Mouse (Mus musculus) heart, embryonic 14.5 days (tissue): Measurements from ENCODE around the gene Cachd1. TPM values are rescaled to one million over a fixed set of nuclear protein-coding genes. Genes with fewer than 3 reads are reported as not detected.

Experiments used
- ATAC-seq: fragments of 200-750 bp; cut with Nextera tagmentation; 2 replicates; pipeline ENCODE4 v1.8.0; 2017; ENCODE audit warnings: low read depth, moderate TSS enrichment; ENCODE audit not compliant: insufficient number of reproducible peaks, insufficient read depth, low FRiP score
- H3K27ac ChIP-seq, 2 experiments: fragments of 200-500 bp in 1 of 2; fragments of 300-500 bp in 1 of 2; sonication (generic) in 1 of 2; replicated peaks in 1 of 2; 2 replicates each; pipeline ENCODE4 v1.5.1; 2012 to 2014; ENCODE audit warnings: low read depth in 2 of 2, low read length in 2 of 2, control low read depth in 1 of 2, mild to moderate bottlenecking in 1 of 2, mixed read lengths in 1 of 2; ENCODE audit not compliant: control insufficient read depth in 1 of 2, insufficient read depth in 1 of 2
- H3K27me3 ChIP-seq: fragments of 300-500 bp; sonication (generic); 2 replicates; pipeline ENCODE4 v1.6.1; 2014; ENCODE audit warnings: mild to moderate bottlenecking, low read length, control low read depth; ENCODE audit not compliant: control insufficient read depth, insufficient read depth
- H3K36me3 ChIP-seq: fragments of 300-500 bp; sonication (generic); 2 replicates; pipeline ENCODE4 v1.6.1; 2014; ENCODE audit warnings: mild to moderate bottlenecking, control low read depth, low read length, mixed read lengths; ENCODE audit not compliant: control insufficient read depth, insufficient read depth
- H3K4me1 ChIP-seq, 2 experiments: fragments of 200-500 bp in 1 of 2; fragments of 300-500 bp in 1 of 2; sonication (generic) in 1 of 2; 2 replicates each; pipeline ENCODE4 v1.6.1; 2012 to 2014; ENCODE audit warnings: low read length in 2 of 2, control low read depth in 1 of 2, mixed read lengths in 1 of 2; ENCODE audit not compliant: control insufficient read depth in 2 of 2, insufficient read depth in 2 of 2
- H3K4me2 ChIP-seq: fragments of 300-500 bp; sonication (generic); 2 replicates; pipeline ENCODE4 v1.6.1; 2014; ENCODE audit warnings: mild to moderate bottlenecking, low read length
- H3K4me3 ChIP-seq, 2 experiments: fragments of 200-500 bp in 1 of 2; fragments of 300-500 bp in 1 of 2; sonication (generic) in 1 of 2; 2 replicates each; pipeline ENCODE4 v1.5.1; 2012 to 2014; ENCODE audit warnings: low read length in 2 of 2, mild to moderate bottlenecking in 2 of 2, control low read depth in 1 of 2, low read depth in 1 of 2, moderate library complexity in 1 of 2; ENCODE audit not compliant: control insufficient read depth in 1 of 2, insufficient read depth in 1 of 2
- H3K9ac ChIP-seq: fragments of 300-500 bp; sonication (generic); 2 replicates; pipeline ENCODE4 v1.6.1; 2014; ENCODE audit warnings: mild to moderate bottlenecking, low read length
- H3K9me3 ChIP-seq: fragments of 300-500 bp; sonication (generic); 2 replicates; pipeline ENCODE4 v1.6.1; 2016; ENCODE audit warnings: low read length, control low read depth; ENCODE audit not compliant: control insufficient read depth
- WGBS: fragments of 180-500 bp; shearing (Covaris S2); extraction: QIAGEN DNeasy Blood & Tissue Kit; methylation state at CpG from one replicate; pipeline ENCODE4 v1.1.7; 2014; 5-methylcytosine and 5-hydroxymethylcytosine counted together
- polyA plus RNA-seq: library from polyadenylated mRNA; unstranded; fragments of >200 nt; fragmentation: Nextera tagmentation; extraction: Ambion mirVana; gene quantifications from 2 replicates; pipeline ENCODE4 v1.2.1, GENCODE M21; 2014

Gene Cachd1
- polyA plus RNA-seq, 1 experiment from 2014 or later, result 9.2 TPM

GRCm38 (mm10) chr4:100944276-100944675 lies 167.8 kb downstream of the Cachd1 start:
- Histone ChIP-seq H3K36me3 (no peaks in the 10 kb centered on the region), H3K4me1 (0 out of 4 replicates have a peak, but pooled peaks cover 0 to 2% of the 10 kb centered on the region in 2 experiments), H3K27me3 (no peaks in the 10 kb centered on the region), H3K4me2 (no peak overlapping the region), H3K27ac (no peak overlapping the region), H3K4me3 (no peak overlapping the region), H3K9me3 (no peaks in the 10 kb centered on the region), H3K9ac (no peak overlapping the region)
- WGBS, result 75% methylated on average over 3 of the region's 3 CpGs
- no peak for ATAC-seq

GRCm38 (mm10) chr4:100945171-100945899 lies 168.9 kb downstream of the Cachd1 start:
- no peaks in the 10 kb centered on the region for H3K27me3 ChIP-seq
- no peaks in the 10 kb centered on the region for H3K9me3 ChIP-seq
- 0 out of 2 replicates have a peak, but pooled peaks cover 3% of the 10 kb centered on the region for H3K36me3 ChIP-seq
- 0 out of 4 replicates have a peak, but pooled peaks cover 0 to 2% of the 10 kb centered on the region in 2 experiments for H3K4me1 ChIP-seq
- H3K9ac ChIP-seq, result no peak overlapping the region
- no peak overlapping the region for H3K27ac ChIP-seq
- no peak overlapping the region for H3K4me2 ChIP-seq
- 87% methylated on average over 13 of the region's 13 CpGs for WGBS
- H3K4me3 ChIP-seq, result no peak overlapping the region
- no peak for ATAC-seq

- H3K9ac ChIP-seq, result no peak overlapping the region
- no peak for ATAC-seq
- H3K4me2 ChIP-seq, result no peak overlapping the region
- H3K9me3 ChIP-seq, result no peaks in the 10 kb centered on the region
- H3K27me3 ChIP-seq, result no peaks in the 10 kb centered on the region
- H3K4me3 ChIP-seq, result no peak overlapping the region
- 86% methylated on average over 17 of the region's 17 CpGs for WGBS
- 0 out of 4 replicates have a peak, but pooled peaks cover 0 to 2% of the 10 kb centered on the region in 2 experiments for H3K4me1 ChIP-seq
- H3K27ac ChIP-seq, result no peak overlapping the region
- peaks cover 13% of the 10 kb centered on the region; the same call in 1 of the 2 replicates for H3K36me3 ChIP-seq
These were observed 172.3 kb downstream of the Cachd1 start for GRCm38 (mm10) chr4:100948494-100949425.

DNA sequence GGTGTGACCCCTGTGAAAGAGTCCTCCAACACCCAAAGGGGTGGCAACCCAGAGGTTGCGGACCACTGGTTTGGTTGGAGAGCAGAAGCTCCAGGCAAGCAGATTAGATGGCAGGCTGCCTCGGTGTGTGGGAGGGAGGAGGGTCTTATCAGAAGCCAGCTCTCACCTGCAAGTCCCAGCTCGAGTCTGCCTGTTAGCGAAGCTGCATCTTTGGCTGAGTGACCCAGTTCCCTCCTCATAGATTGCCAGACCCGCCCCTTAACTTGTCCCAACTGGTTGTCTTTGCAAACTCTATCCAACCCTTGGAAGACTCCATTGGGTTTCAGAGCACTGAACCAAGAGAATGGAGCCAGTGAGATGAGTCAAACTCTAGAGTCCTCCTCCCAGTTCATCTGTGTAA lies 173.8 kb downstream of the Cachd1 start:
- WGBS, result 73% methylated on average over 5 of the region's 5 CpGs
- ATAC-seq, result no peak
- Histone ChIP-seq H3K36me3 (peaks cover 23% of the 10 kb centered on the region; the same call in 1 of the 2 replicates), H3K4me3 (no peak overlapping the region), H3K9ac (no peak overlapping the region), H3K27ac (no peak overlapping the region), H3K4me2 (no peak overlapping the region), H3K27me3 (no peaks in the 10 kb centered on the region), H3K9me3 (no peaks in the 10 kb centered on the region), H3K4me1 (no peaks in the 10 kb centered on the region)

GRCm38 (mm10) chr4:100951876-100952275 lies 175.4 kb downstream of the Cachd1 start:
- Histone ChIP-seq H3K4me1 (no peaks in the 10 kb centered on the region), H3K9ac (no peak overlapping the region), H3K9me3 (no peaks in the 10 kb centered on the region), H3K27me3 (no peaks in the 10 kb centered on the region), H3K36me3 (peaks cover 30% of the 10 kb centered on the region; the same call in 1 of the 2 replicates), H3K4me3 (no peak overlapping the region), H3K27ac (no peak overlapping the region), H3K4me2 (no peak overlapping the region)
- no peak for ATAC-seq
- 92% methylated on average over 8 of the region's 8 CpGs for WGBS

DNA sequence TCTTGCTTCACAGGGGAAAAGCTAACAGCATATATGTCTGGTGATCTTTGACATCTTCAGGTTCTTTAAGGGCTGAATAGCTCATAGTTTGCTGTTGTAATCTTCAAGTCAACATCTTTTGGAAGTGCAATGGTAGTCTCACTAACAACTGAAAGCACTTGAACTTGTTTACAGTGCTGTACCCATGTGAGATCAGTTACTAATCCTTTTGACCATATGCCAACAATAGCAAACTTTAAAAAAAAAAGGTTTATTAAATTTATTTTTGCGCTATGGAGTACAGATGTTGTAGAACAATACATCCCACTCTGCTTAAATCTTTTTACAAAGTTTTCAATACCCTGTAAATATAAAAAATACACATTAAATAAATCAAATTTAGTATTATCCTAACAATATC lies 186.9 kb downstream of the Cachd1 start:
- WGBS, result 100% methylated on average over 1 of the region's 1 CpGs
- H3K36me3 ChIP-seq, result peaks cover 41% of the 10 kb centered on the region
- H3K4me3 ChIP-seq, result no peak overlapping the region

DNA sequence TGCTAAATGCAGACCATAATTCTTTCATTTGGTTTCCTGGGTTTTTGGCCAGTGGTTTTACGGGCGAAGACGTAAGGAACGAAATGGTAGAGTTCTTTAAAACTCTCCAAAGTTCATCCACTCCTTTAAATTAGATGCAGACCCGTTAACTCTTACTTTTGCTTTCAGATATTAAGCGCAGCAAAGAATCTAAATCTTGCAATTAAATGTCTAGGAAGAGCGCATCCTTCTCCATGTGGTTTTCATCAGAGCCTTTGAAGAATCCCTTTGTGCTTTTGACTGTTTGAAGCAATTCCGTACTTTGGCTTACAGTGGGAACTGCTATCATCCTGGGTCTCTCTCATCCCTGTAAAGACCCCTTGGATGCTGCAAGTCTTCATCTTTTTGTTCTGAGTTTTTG lies 187.3 kb downstream of the Cachd1 start:
- ATAC-seq, result no peak
- Histone ChIP-seq H3K4me3 (no peak overlapping the region), H3K27ac (no peak overlapping the region), H3K9ac (no peak overlapping the region), H3K27me3 (no peaks in the 10 kb centered on the region), H3K9me3 (no peaks in the 10 kb centered on the region), H3K4me1 (peaks cover 2 to 11% of the 10 kb centered on the region in 2 experiments), H3K36me3 (peaks cover 41% of the 10 kb centered on the region), H3K4me2 (no peak overlapping the region)
- 96% methylated on average over 8 of the region's 8 CpGs for WGBS

More for the DNA sequence above, 186.9 kb downstream of the Cachd1 start:
- no peaks in the 10 kb centered on the region for H3K27me3 ChIP-seq
- no peaks in the 10 kb centered on the region for H3K9me3 ChIP-seq
- H3K9ac ChIP-seq, result no peak overlapping the region
- H3K4me2 ChIP-seq, result no peak overlapping the region
- H3K4me1 ChIP-seq, result peaks cover 2 to 11% of the 10 kb centered on the region in 2 experiments
- H3K27ac ChIP-seq, result no peak overlapping the region
- no peak for ATAC-seq
